Mouse (Mus musculus) forebrain, embryonic 11.5 days (tissue): ENCODE measurements around the gene Sf3a3. TPM values are rescaled to one million over a fixed set of nuclear protein-coding genes. Genes with fewer than 3 reads are reported as not detected.

Experiments
- ATAC-seq: fragments of 200-750 bp; cut with Nextera tagmentation; replicated peaks from 2 replicates; pipeline ENCODE4 v1.8.0; 2017; ENCODE audit warnings: moderate TSS enrichment; ENCODE audit not compliant: low FRiP score
- DNase-seq: peaks from one replicate; pipeline ENCODE4 v3.0.0-alpha.2; 2017; ENCODE audit warnings: low spot score
- H3K27ac ChIP-seq: fragments of 300-500 bp; sonication (generic); 2 replicates; pipeline ENCODE4 v1.5.1; 2014; ENCODE audit warnings: low read depth, low read length
- H3K27me3 ChIP-seq: fragments of 300-500 bp; sonication (generic); 2 replicates; pipeline ENCODE4 v1.6.1; 2014; ENCODE audit warnings: mild to moderate bottlenecking, low read length, mixed read lengths; ENCODE audit not compliant: control insufficient read depth, insufficient read depth
- H3K36me3 ChIP-seq: fragments of 300-500 bp; sonication (generic); 2 replicates; pipeline ENCODE4 v1.6.1; 2014; ENCODE audit warnings: mild to moderate bottlenecking, low read length, moderate library complexity, mixed read lengths; ENCODE audit not compliant: control insufficient read depth, insufficient read depth
- H3K4me1 ChIP-seq: fragments of 300-500 bp; sonication (generic); replicated peaks from 2 replicates; pipeline ENCODE4 v1.6.1; 2014; ENCODE audit warnings: low read length, mixed read lengths; ENCODE audit not compliant: control insufficient read depth, insufficient read depth
- H3K4me2 ChIP-seq: fragments of 300-500 bp; sonication (generic); 2 replicates; pipeline ENCODE4 v1.6.1; 2014; ENCODE audit warnings: low read depth, mild to moderate bottlenecking, low read length, moderate library complexity, mixed read lengths; ENCODE audit not compliant: severe bottlenecking
- H3K4me3 ChIP-seq: fragments of 300-500 bp; sonication (generic); 2 replicates; pipeline ENCODE4 v1.5.1; 2014; ENCODE audit warnings: low read depth, low read length
- H3K9ac ChIP-seq: fragments of 300-500 bp; sonication (generic); 2 replicates; pipeline ENCODE4 v1.6.1; 2014; ENCODE audit warnings: low read length
- H3K9me3 ChIP-seq: fragments of 300-500 bp; sonication (generic); 2 replicates; pipeline ENCODE4 v1.6.1; 2016; ENCODE audit warnings: low read length, mixed read lengths; ENCODE audit not compliant: control insufficient read depth
- WGBS: fragments of 180-500 bp; shearing (Covaris S2); extraction: QIAGEN DNeasy Blood & Tissue Kit; methylation state at CpG from one replicate; pipeline ENCODE4 v1.1.7; 2014; 5-methylcytosine and 5-hydroxymethylcytosine counted together
- polyA plus RNA-seq: library from polyadenylated mRNA; unstranded; fragments of >200 nt; fragmentation: Nextera tagmentation; extraction: Ambion mirVana; gene quantifications from 2 replicates; pipeline ENCODE4 v1.2.1, GENCODE M21; 2014

Gene Sf3a3
- 218 and 220 TPM in 2 replicates for polyA plus RNA-seq

GRCm38 (mm10) chr4:124714545-124715481, at the start of gene Sf3a3:
Sf3a3 (plus strand) TSS chr4:124714776.
- H3K9ac ChIP-seq: peak within 1 kb of the TSS; percentile 92
- peaks cover 10% of the 10 kb centered on the region; the same call in 1 of the 2 replicates for H3K4me1 ChIP-seq
- peak within 1 kb of the TSS; percentile 96 for H3K4me3 ChIP-seq
- H3K4me2 ChIP-seq: peak within 1 kb of the TSS; percentile 82
- no peaks in the 10 kb centered on the region for H3K27me3 ChIP-seq
- under 1% methylated on average over 57 of the region's 57 CpGs for WGBS
- no peak within 1 kb of the TSS for H3K27ac ChIP-seq
- ATAC-seq: peak; percentile 88
- peaks cover 7% of the 10 kb centered on the region; the same call in 1 of the 2 replicates for H3K36me3 ChIP-seq
- H3K9me3 ChIP-seq: no peaks in the 10 kb centered on the region
- DNase-seq: peak; percentile 96

GRCm38 (mm10) chr4:124667476-124668033, 47.0 kb upstream of the Sf3a3 start:
- no peaks in the 10 kb centered on the region for H3K9me3 ChIP-seq
- ATAC-seq (peak; percentile 10; the same call in 1 of the 2 replicates), DNase-seq (no peak)
- peak overlapping the region; percentile 39 for H3K9ac ChIP-seq
- peak overlapping the region; percentile 24 for H3K4me2 ChIP-seq
- H3K27me3 ChIP-seq: peaks cover 39% of the 10 kb centered on the region
- H3K4me1 ChIP-seq: peaks cover 29% of the 10 kb centered on the region
- H3K36me3 ChIP-seq: no peaks in the 10 kb centered on the region
- 13% methylated on average over 14 of the region's 14 CpGs for WGBS
- no peak overlapping the region for H3K4me3 ChIP-seq
- 0 out of 2 replicates have a peak overlapping the region, but pooled peaks have one; percentile 32 for H3K27ac ChIP-seq

GRCm38 (mm10) chr4:124668078-124668477, 46.5 kb upstream of the Sf3a3 start:
- ATAC-seq (peak; percentile 80), DNase-seq (no peak)
- Histone ChIP-seq H3K4me1 (peaks cover 32% of the 10 kb centered on the region), H3K36me3 (no peaks in the 10 kb centered on the region), H3K27ac (peak overlapping the region; percentile 32; the same call in 1 of the 2 replicates), H3K4me2 (peak overlapping the region; percentile 24), H3K27me3 (peaks cover 38% of the 10 kb centered on the region), H3K9me3 (no peaks in the 10 kb centered on the region), H3K9ac (no peak overlapping the region), H3K4me3 (no peak overlapping the region)
- 4% methylated on average over 8 of the region's 8 CpGs for WGBS

GRCm38 (mm10) chr4:124670232-124670631, 44.3 kb upstream of the Sf3a3 start:
- Histone ChIP-seq H3K4me2 (no peak overlapping the region), H3K9me3 (no peaks in the 10 kb centered on the region), H3K36me3 (no peaks in the 10 kb centered on the region), H3K27me3 (peaks cover 33% of the 10 kb centered on the region), H3K9ac (no peak overlapping the region), H3K27ac (no peak overlapping the region), H3K4me1 (peaks cover 29% of the 10 kb centered on the region), H3K4me3 (no peak overlapping the region)
- no peak for DNase-seq
- no peak for ATAC-seq
- WGBS: 73% methylated on average over 8 of the region's 8 CpGs

- H3K9me3 ChIP-seq: no peaks in the 10 kb centered on the region
- peaks cover 29% of the 10 kb centered on the region for H3K4me1 ChIP-seq
- H3K4me2 ChIP-seq: peak overlapping the region; percentile 46; the same call in 1 of the 2 replicates
- no peak overlapping the region for H3K27ac ChIP-seq
- no peak for DNase-seq
- peak overlapping the region; percentile 21; the same call in 1 of the 2 replicates for H3K9ac ChIP-seq
- ATAC-seq: no peak
- no peaks in the 10 kb centered on the region for H3K36me3 ChIP-seq
- H3K4me3 ChIP-seq: no peak overlapping the region
- WGBS: 38% methylated on average over 7 of the region's 7 CpGs
- peaks cover 28% of the 10 kb centered on the region for H3K27me3 ChIP-seq
Observed at GRCm38 (mm10) chr4:124671583-124671982, 43.0 kb upstream of the Sf3a3 start.

GRCm38 (mm10) chr4:124672347-124673320, 41.9 kb upstream of the Sf3a3 start:
- Histone ChIP-seq H3K27me3 (peaks cover 23% of the 10 kb centered on the region), H3K27ac (no peak overlapping the region), H3K4me2 (peak overlapping the region; percentile 46), H3K4me3 (peak overlapping the region; percentile 5; the same call in 1 of the 2 replicates), H3K9ac (peak overlapping the region; percentile 41; the same call in 1 of the 2 replicates), H3K4me1 (peaks cover 25% of the 10 kb centered on the region), H3K36me3 (no peaks in the 10 kb centered on the region; the same call in 1 of the 2 replicates), H3K9me3 (no peaks in the 10 kb centered on the region)
- DNase-seq: peak; percentile 87
- 2% methylated on average over 25 of the region's 31 CpGs for WGBS
- peak; percentile 70 for ATAC-seq

GRCm38 (mm10) chr4:124674334-124675032, 40.1 kb upstream of the Sf3a3 start:
- 53% methylated on average over 17 of the region's 17 CpGs for WGBS
- H3K36me3 ChIP-seq: no peaks in the 10 kb centered on the region; the same call in 1 of the 2 replicates
- H3K9ac ChIP-seq: no peak overlapping the region
- DNase-seq (peak; percentile 61), ATAC-seq (no peak)
- H3K4me3 ChIP-seq: no peak overlapping the region
- H3K27ac ChIP-seq: no peak overlapping the region
- H3K4me2 ChIP-seq: no peak overlapping the region
- peaks cover 17% of the 10 kb centered on the region for H3K4me1 ChIP-seq
- peaks cover 22% of the 10 kb centered on the region for H3K27me3 ChIP-seq
- H3K9me3 ChIP-seq: no peaks in the 10 kb centered on the region
